Mouse (Mus musculus) limb, embryonic 10.5 days (tissue): ENCODE data around the gene Tnnt2. TPM values are rescaled to one million over a fixed set of nuclear protein-coding genes. Genes with fewer than 3 reads are reported as not detected.

Experiments used
- DNase-seq: peaks from one replicate; pipeline ENCODE4 v3.0.0-alpha.2; 2017; ENCODE audit warnings: low spot score
- H3K27ac ChIP-seq: fragments of 300-500 bp; sonication (generic); 2 replicates; pipeline ENCODE4 v1.5.1; 2016; ENCODE audit warnings: mild to moderate bottlenecking
- H3K27me3 ChIP-seq: fragments of 300-500 bp; sonication (generic); 2 replicates; pipeline ENCODE4 v1.6.1; 2016; ENCODE audit warnings: low read depth, mild to moderate bottlenecking; ENCODE audit not compliant: poor library complexity, severe bottlenecking
- H3K36me3 ChIP-seq: fragments of 300-500 bp; sonication (generic); 2 replicates; pipeline ENCODE4 v1.6.1; 2016; ENCODE audit warnings: mild to moderate bottlenecking, moderate library complexity
- H3K4me1 ChIP-seq: fragments of 300-500 bp; sonication (generic); 2 replicates; pipeline ENCODE4 v1.6.1; 2016
- H3K4me3 ChIP-seq: fragments of 300-500 bp; sonication (generic); 2 replicates; pipeline ENCODE4 v1.5.1; 2016; ENCODE audit warnings: mild to moderate bottlenecking, moderate library complexity
- H3K9me3 ChIP-seq: fragments of 300-500 bp; sonication (generic); replicated peaks from 2 replicates; pipeline ENCODE4 v1.6.1; 2016; ENCODE audit warnings: mild to moderate bottlenecking
- WGBS: fragments of 180-500 bp; shearing (Covaris S2); methylation state at CpG from one replicate; pipeline ENCODE4 v1.1.7; 2016; 5-methylcytosine and 5-hydroxymethylcytosine counted together
- polyA plus RNA-seq: library from polyadenylated mRNA; unstranded; fragments of >200 nt; fragmentation: Nextera tagmentation; extraction: Ambion mirVana; gene quantifications from 2 replicates; pipeline ENCODE4 v1.2.1, GENCODE M21; 2016

Gene Tnnt2
- polyA plus RNA-seq, 1 experiment from 2014 or later, result 4.0 TPM

- no peaks in the 10 kb centered on the region for H3K36me3 ChIP-seq
- no peaks in the 10 kb centered on the region for H3K27me3 ChIP-seq
- no peak overlapping the region for H3K27ac ChIP-seq
- peaks cover 25% of the 10 kb centered on the region for H3K4me1 ChIP-seq
- no peaks in the 10 kb centered on the region for H3K9me3 ChIP-seq
- WGBS, result 79% methylated on average over 13 of the region's 13 CpGs
- no peak for DNase-seq
- no peak overlapping the region for H3K4me3 ChIP-seq
Observed at GRCm38 (mm10) chr1:135852044-135852756, 16.0 kb downstream of the Tnnt2 start.

DNA sequence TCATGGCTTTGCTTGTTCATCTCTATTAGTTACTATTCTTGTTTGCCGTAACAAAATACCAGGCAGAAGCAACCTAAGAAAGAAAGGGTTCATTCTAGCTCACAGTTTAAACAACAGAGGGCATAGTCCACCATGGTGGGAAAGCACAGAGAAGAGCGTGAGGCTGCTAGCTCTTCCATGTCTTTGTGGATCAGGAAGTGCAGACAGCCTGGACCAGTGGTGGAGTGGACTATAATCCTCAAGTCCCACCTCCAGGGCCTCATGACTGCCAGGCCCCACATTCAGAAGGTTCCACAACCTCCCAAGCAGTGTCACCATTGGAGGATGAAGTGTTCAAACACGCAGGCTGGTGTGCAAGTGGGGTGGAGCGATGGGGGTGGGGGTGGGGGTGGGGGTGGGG, 17.0 kb downstream of the Tnnt2 start:
- Histone ChIP-seq H3K27me3 (no peaks in the 10 kb centered on the region), H3K36me3 (no peaks in the 10 kb centered on the region), H3K4me3 (no peak overlapping the region), H3K9me3 (no peaks in the 10 kb centered on the region), H3K27ac (no peak overlapping the region), H3K4me1 (peaks cover 22% of the 10 kb centered on the region)
- DNase-seq, result no peak
- 88% methylated on average over 4 of the region's 4 CpGs for WGBS

- Histone ChIP-seq H3K27me3 (no peaks in the 10 kb centered on the region), H3K4me3 (no peak overlapping the region), H3K36me3 (no peaks in the 10 kb centered on the region), H3K4me1 (peaks cover 22% of the 10 kb centered on the region), H3K27ac (no peak overlapping the region), H3K9me3 (no peaks in the 10 kb centered on the region)
- DNase-seq, result no peak
- WGBS, result 91% methylated on average over 6 of the region's 6 CpGs
Observed at GRCm38 (mm10) chr1:135854591-135855343, 18.6 kb downstream of the Tnnt2 start.

DNA sequence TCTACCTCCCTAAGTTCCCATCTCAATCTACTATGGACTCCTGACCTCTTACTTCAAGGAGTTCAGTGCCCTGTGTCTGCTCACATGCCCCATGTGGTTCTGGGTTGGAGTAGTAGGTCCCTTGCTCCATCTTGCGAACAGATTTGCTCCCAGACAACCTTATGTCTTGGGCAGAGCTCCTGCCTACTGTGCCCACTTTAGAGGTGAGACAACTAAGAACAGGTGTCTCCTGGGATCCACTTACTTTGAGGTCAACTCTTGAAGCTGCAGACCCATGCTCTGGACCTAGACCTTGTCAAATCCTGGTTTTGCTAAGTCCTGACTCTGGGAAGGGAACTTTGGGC, 19.2 kb downstream of the Tnnt2 start:
- no peaks in the 10 kb centered on the region for H3K9me3 ChIP-seq
- 95% methylated on average over 1 of the region's 1 CpGs for WGBS
- no peak for DNase-seq
- H3K27ac ChIP-seq, result no peak overlapping the region
- no peak overlapping the region for H3K4me3 ChIP-seq
- H3K36me3 ChIP-seq, result no peaks in the 10 kb centered on the region
- H3K27me3 ChIP-seq, result no peaks in the 10 kb centered on the region
- H3K4me1 ChIP-seq, result peaks cover 22% of the 10 kb centered on the region

DNA sequence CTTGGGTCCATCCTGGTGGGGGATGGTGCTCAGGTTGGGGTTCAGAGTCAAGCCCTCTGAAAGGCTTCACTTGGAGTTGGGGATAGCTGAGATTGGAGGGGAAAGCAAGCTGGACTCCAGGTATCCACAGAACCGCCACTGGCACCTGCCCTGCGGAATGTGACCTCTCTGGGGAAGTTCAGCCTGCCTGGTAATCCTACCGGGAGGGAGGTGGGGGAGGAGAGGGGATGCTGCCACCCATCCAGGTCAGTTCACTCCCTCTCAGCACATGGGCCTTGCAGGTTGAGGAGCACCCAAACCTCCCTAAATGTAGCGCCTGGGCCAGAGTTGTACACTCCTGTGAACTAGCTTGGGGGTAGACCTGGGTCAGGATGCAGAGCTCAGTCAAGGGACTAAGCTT, 19.9 kb downstream of the Tnnt2 start:
- H3K9me3 ChIP-seq, result no peaks in the 10 kb centered on the region
- H3K4me1 ChIP-seq, result peaks cover 20% of the 10 kb centered on the region
- no peak for DNase-seq
- no peak overlapping the region for H3K27ac ChIP-seq
- H3K4me3 ChIP-seq, result no peak overlapping the region
- H3K27me3 ChIP-seq, result no peaks in the 10 kb centered on the region
- H3K36me3 ChIP-seq, result no peaks in the 10 kb centered on the region
- WGBS, result 69% methylated on average over 4 of the region's 4 CpGs

GRCm38 (mm10) chr1:135857137-135857775, 21.1 kb downstream of the Tnnt2 start:
- Histone ChIP-seq H3K4me3 (no peak overlapping the region), H3K4me1 (peaks cover 9% of the 10 kb centered on the region; the same call in 1 of the 2 replicates), H3K36me3 (no peaks in the 10 kb centered on the region), H3K27me3 (no peaks in the 10 kb centered on the region), H3K9me3 (no peaks in the 10 kb centered on the region), H3K27ac (0 out of 2 replicates have a peak overlapping the region, but pooled peaks have one; percentile 2)
- WGBS, result 50% methylated on average over 11 of the region's 11 CpGs
- no peak for DNase-seq

GRCm38 (mm10) chr1:135858533-135858932, 22.4 kb downstream of the Tnnt2 start:
- H3K27me3 ChIP-seq, result no peaks in the 10 kb centered on the region
- WGBS, result 94% methylated on average over 7 of the region's 7 CpGs
- H3K4me1 ChIP-seq, result peaks cover 5% of the 10 kb centered on the region; the same call in 1 of the 2 replicates
- DNase-seq, result no peak
- H3K27ac ChIP-seq, result no peak overlapping the region
- no peak overlapping the region for H3K4me3 ChIP-seq
- no peaks in the 10 kb centered on the region for H3K36me3 ChIP-seq
- no peaks in the 10 kb centered on the region for H3K9me3 ChIP-seq

- 70% methylated on average over 5 of the region's 5 CpGs for WGBS
- H3K4me3 ChIP-seq, result no peak overlapping the region
- 0 out of 2 replicates have a peak, but pooled peaks cover 3% of the 10 kb centered on the region for H3K27me3 ChIP-seq
- DNase-seq, result no peak
- peaks cover 3% of the 10 kb centered on the region; the same call in 1 of the 2 replicates for H3K4me1 ChIP-seq
- no peaks in the 10 kb centered on the region for H3K9me3 ChIP-seq
- no peak overlapping the region for H3K27ac ChIP-seq
- no peaks in the 10 kb centered on the region for H3K36me3 ChIP-seq
Observed at GRCm38 (mm10) chr1:135861091-135861490, 24.9 kb downstream of the Tnnt2 start.

DNA sequence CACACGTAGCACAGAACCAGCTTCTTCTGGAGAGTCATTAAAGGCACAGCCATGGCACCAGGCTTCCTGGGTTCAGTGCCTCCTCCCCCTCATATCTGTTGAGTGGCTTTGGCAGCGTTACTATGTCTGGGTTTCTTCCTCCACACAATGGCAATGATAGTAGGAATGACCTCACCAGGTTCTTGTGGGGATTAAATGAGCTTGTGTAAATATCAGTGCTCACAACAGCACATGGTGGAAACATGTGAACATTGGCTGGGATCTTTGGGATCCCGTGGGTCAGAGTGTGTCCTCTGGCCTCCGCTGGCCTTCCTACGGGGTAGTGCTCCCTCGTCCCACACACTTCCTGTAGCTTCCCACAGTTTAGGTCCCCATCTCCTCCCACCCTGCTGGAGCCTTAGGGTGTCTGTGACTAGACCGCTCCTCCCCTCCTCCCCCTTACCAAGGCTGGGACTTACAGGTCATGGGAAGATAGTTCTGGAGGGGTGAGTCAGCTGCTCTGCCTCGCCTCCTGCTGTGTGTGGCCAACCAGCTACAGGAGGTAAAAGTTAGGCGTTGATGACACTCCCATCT, 25.9 kb downstream of the Tnnt2 start:
- H3K9me3 ChIP-seq, result no peaks in the 10 kb centered on the region
- no peak overlapping the region for H3K4me3 ChIP-seq
- 71% methylated on average over 9 of the region's 9 CpGs for WGBS
- H3K4me1 ChIP-seq, result no peaks in the 10 kb centered on the region
- H3K27ac ChIP-seq, result no peak overlapping the region
- no peaks in the 10 kb centered on the region for H3K36me3 ChIP-seq
- no peak for DNase-seq
- peaks cover 4% of the 10 kb centered on the region; the same call in 1 of the 2 replicates for H3K27me3 ChIP-seq

GRCm38 (mm10) chr1:135862561-135862960, 26.4 kb downstream of the Tnnt2 start:
- Histone ChIP-seq H3K27ac (no peak overlapping the region), H3K9me3 (no peaks in the 10 kb centered on the region), H3K27me3 (peaks cover 4% of the 10 kb centered on the region; the same call in 1 of the 2 replicates), H3K4me1 (no peaks in the 10 kb centered on the region), H3K36me3 (no peaks in the 10 kb centered on the region), H3K4me3 (no peak overlapping the region)
- DNase-seq, result no peak
- 80% methylated on average over 5 of the region's 5 CpGs for WGBS

- no peak for DNase-seq
- no peaks in the 10 kb centered on the region for H3K9me3 ChIP-seq
- 88% methylated on average over 9 of the region's 9 CpGs for WGBS
- H3K27me3 ChIP-seq, result peaks cover 4% of the 10 kb centered on the region; the same call in 1 of the 2 replicates
- no peak overlapping the region for H3K4me3 ChIP-seq
- no peaks in the 10 kb centered on the region for H3K4me1 ChIP-seq
- no peak overlapping the region for H3K27ac ChIP-seq
- no peaks in the 10 kb centered on the region for H3K36me3 ChIP-seq
Observed at GRCm38 (mm10) chr1:135863786-135864335, 27.7 kb downstream of the Tnnt2 start.

GRCm38 (mm10) chr1:135864830-135865229, 28.7 kb downstream of the Tnnt2 start:
- no peak overlapping the region for H3K27ac ChIP-seq
- H3K4me3 ChIP-seq, result no peak overlapping the region
- WGBS, result 90% methylated on average over 6 of the region's 6 CpGs
- DNase-seq, result no peak
- H3K9me3 ChIP-seq, result no peaks in the 10 kb centered on the region
- H3K36me3 ChIP-seq, result no peaks in the 10 kb centered on the region
- no peaks in the 10 kb centered on the region for H3K4me1 ChIP-seq
- H3K27me3 ChIP-seq, result peaks cover 4% of the 10 kb centered on the region; the same call in 1 of the 2 replicates
